Mouse (Mus musculus): ENCODE measurements around the gene E330021D16Rik. TPM values are rescaled to one million over a fixed set of nuclear protein-coding genes. Genes with fewer than 3 reads are reported as not detected.
A peak's percentile ranks its signal among the peaks of the same experiment; 100 is the strongest.
"Not testable (repeated sequence)": the region's sequence is repeated elsewhere in the genome, so short reads cannot be mapped to it uniquely, and the experiment has no call there.

The E330021D16Rik gene
- polyA plus RNA-seq (2015; fragmentation: Nextera tagmentation; extraction: Ambion mirVana), result not detected in 2 replicates

- WGBS, result 80% methylated on average over 9 of the region's 9 CpGs
- Histone ChIP-seq H3K27ac (no peak within 1 kb of the TSS), H3K4me2 (no peak within 1 kb of the TSS), H3K4me3 (no peak within 1 kb of the TSS), H3K9me3 (no peaks in the 10 kb centered on the region), H3K27me3 (no peaks in the 10 kb centered on the region), H3K9ac (no peak within 1 kb of the TSS), H3K4me1 (no peaks in the 10 kb centered on the region), H3K36me3 (no peaks in the 10 kb centered on the region)
- no peak for ATAC-seq (ENCODE audit: insufficient number of reproducible peaks, insufficient read depth, low FRiP score, low TSS enrichment, low read depth)
Measured at GRCm38 (mm10) chr6:136415133-136415775, at the start of gene E330021D16Rik. Gene E330021D16Rik (minus strand): TSS chr6:136415569.

GRCm38 (mm10) chr6:136465021-136465420 is 49.7 kb upstream of the E330021D16Rik start:
- Histone ChIP-seq H3K27ac (0 out of 2 replicates have a peak overlapping the region, but pooled peaks have one; percentile 96), H3K4me3 (no peak overlapping the region), H3K4me2 (no peak overlapping the region), H3K9ac (no peak overlapping the region), H3K27me3 (no peaks in the 10 kb centered on the region), H3K4me1 (peaks cover 45% of the 10 kb centered on the region), H3K36me3 (no peaks in the 10 kb centered on the region), H3K9me3 (no peaks in the 10 kb centered on the region)
- no peak for ATAC-seq (ENCODE audit: insufficient number of reproducible peaks, insufficient read depth, low FRiP score, low TSS enrichment, low read depth)
- 77% methylated on average over 8 of the region's 8 CpGs for WGBS

- Histone ChIP-seq H3K36me3 (no peaks in the 10 kb centered on the region), H3K27me3 (no peaks in the 10 kb centered on the region), H3K4me2 (no peak overlapping the region), H3K9me3 (no peaks in the 10 kb centered on the region), H3K27ac (peak overlapping the region; percentile 69), H3K9ac (no peak overlapping the region), H3K4me3 (no peak overlapping the region), H3K4me1 (peaks cover 37% of the 10 kb centered on the region)
- ATAC-seq (ENCODE audit: insufficient number of reproducible peaks, insufficient read depth, low FRiP score, low TSS enrichment, low read depth), result no peak
- WGBS, result 50% methylated on average over 12 of the region's 12 CpGs
Measured at GRCm38 (mm10) chr6:136464121-136464621, 48.8 kb upstream of the E330021D16Rik start.

GRCm38 (mm10) chr6:136463491-136463890 is 48.1 kb upstream of the E330021D16Rik start:
- H3K27me3 ChIP-seq, result no peaks in the 10 kb centered on the region
- no peak overlapping the region for H3K4me3 ChIP-seq
- H3K9ac ChIP-seq, result no peak overlapping the region
- 0 out of 2 replicates have a peak overlapping the region, but pooled peaks have one; percentile 69 for H3K27ac ChIP-seq
- no peaks in the 10 kb centered on the region for H3K36me3 ChIP-seq
- WGBS, result 70% methylated on average over 9 of the region's 9 CpGs
- no peaks in the 10 kb centered on the region for H3K9me3 ChIP-seq
- no peak overlapping the region for H3K4me2 ChIP-seq
- H3K4me1 ChIP-seq, result peaks cover 32% of the 10 kb centered on the region
- ATAC-seq (ENCODE audit: insufficient number of reproducible peaks, insufficient read depth, low FRiP score, low TSS enrichment, low read depth), result no peak

- Histone ChIP-seq H3K9ac (no peak overlapping the region), H3K9me3 (no peaks in the 10 kb centered on the region), H3K4me1 (peaks cover 7% of the 10 kb centered on the region; the same call in 1 of the 2 replicates), H3K4me2 (no peak overlapping the region), H3K27me3 (no peaks in the 10 kb centered on the region), H3K4me3 (no peak overlapping the region), H3K36me3 (no peaks in the 10 kb centered on the region), H3K27ac (no peak overlapping the region)
- ATAC-seq (ENCODE audit: insufficient number of reproducible peaks, insufficient read depth, low FRiP score, low TSS enrichment, low read depth), result no peak
- WGBS, result 88% methylated on average over 7 of the region's 7 CpGs
Measured at GRCm38 (mm10) chr6:136459156-136459555, 43.8 kb upstream of the E330021D16Rik start.

- no peak overlapping the region for H3K9ac ChIP-seq
- no peaks in the 10 kb centered on the region for H3K27me3 ChIP-seq
- H3K36me3 ChIP-seq, result no peaks in the 10 kb centered on the region
- no peak overlapping the region for H3K27ac ChIP-seq
- H3K4me1 ChIP-seq, result no peaks in the 10 kb centered on the region
- 84% methylated on average over 1 of the region's 1 CpGs for WGBS
- no peaks in the 10 kb centered on the region for H3K9me3 ChIP-seq
- no peak for ATAC-seq (ENCODE audit: insufficient number of reproducible peaks, insufficient read depth, low FRiP score, low TSS enrichment, low read depth)
- H3K4me3 ChIP-seq, result no peak overlapping the region
- no peak overlapping the region for H3K4me2 ChIP-seq
Measured at GRCm38 (mm10) chr6:136456302-136456701, 40.9 kb upstream of the E330021D16Rik start.

- Histone ChIP-seq H3K4me1 (no peaks in the 10 kb centered on the region), H3K27me3 (no peaks in the 10 kb centered on the region), H3K36me3 (no peaks in the 10 kb centered on the region), H3K27ac (no peak overlapping the region), H3K4me2 (no peak overlapping the region), H3K9ac (no peak overlapping the region), H3K4me3 (no peak overlapping the region), H3K9me3 (no peaks in the 10 kb centered on the region)
- ATAC-seq (ENCODE audit: insufficient number of reproducible peaks, insufficient read depth, low FRiP score, low TSS enrichment, low read depth), result no peak
- WGBS, result 74% methylated on average over 3 of the region's 3 CpGs
Measured at GRCm38 (mm10) chr6:136455696-136456095, 40.3 kb upstream of the E330021D16Rik start.

- WGBS, result 84% methylated on average over 3 of the region's 3 CpGs
- Histone ChIP-seq H3K4me2 (no peak overlapping the region), H3K36me3 (no peaks in the 10 kb centered on the region), H3K4me3 (no peak overlapping the region), H3K9ac (no peak overlapping the region), H3K27ac (no peak overlapping the region), H3K4me1 (0 out of 2 replicates have a peak, but pooled peaks cover 4% of the 10 kb centered on the region), H3K27me3 (no peaks in the 10 kb centered on the region), H3K9me3 (no peaks in the 10 kb centered on the region; the same call in 1 of the 2 replicates)
- no peak for ATAC-seq (ENCODE audit: insufficient number of reproducible peaks, insufficient read depth, low FRiP score, low TSS enrichment, low read depth)
Measured at GRCm38 (mm10) chr6:136452623-136453022, 37.3 kb upstream of the E330021D16Rik start.

- Histone ChIP-seq H3K27ac (no peak overlapping the region), H3K4me3 (no peak overlapping the region), H3K27me3 (no peaks in the 10 kb centered on the region), H3K4me2 (no peak overlapping the region), H3K9ac (no peak overlapping the region), H3K36me3 (no peaks in the 10 kb centered on the region), H3K4me1 (0 out of 2 replicates have a peak, but pooled peaks cover 4% of the 10 kb centered on the region), H3K9me3 (no peaks in the 10 kb centered on the region; the same call in 1 of the 2 replicates)
- 91% methylated on average over 6 of the region's 6 CpGs for WGBS
- ATAC-seq (ENCODE audit: insufficient number of reproducible peaks, insufficient read depth, low FRiP score, low TSS enrichment, low read depth), result no peak
Measured at GRCm38 (mm10) chr6:136450863-136451262, 35.5 kb upstream of the E330021D16Rik start.

- WGBS, result 87% methylated on average over 1 of the region's 1 CpGs
Measured at GRCm38 (mm10) chr6:136449930-136450329, 34.6 kb upstream of the E330021D16Rik start.

GRCm38 (mm10) chr6:136449270-136449692 is 33.9 kb upstream of the E330021D16Rik start:
- peak overlapping the region; percentile 11; the same call in 1 of the 2 replicates for H3K27ac ChIP-seq
- H3K4me2 ChIP-seq, result no peak overlapping the region
- no peak overlapping the region for H3K9ac ChIP-seq
- WGBS, result 59% methylated on average over 9 of the region's 9 CpGs
- H3K36me3 ChIP-seq, result no peaks in the 10 kb centered on the region
- ATAC-seq (ENCODE audit: insufficient number of reproducible peaks, insufficient read depth, low FRiP score, low TSS enrichment, low read depth), result no peak
- no peaks in the 10 kb centered on the region for H3K27me3 ChIP-seq
- peaks cover 11% of the 10 kb centered on the region for H3K9me3 ChIP-seq
- 0 out of 2 replicates have a peak, but pooled peaks cover 4% of the 10 kb centered on the region for H3K4me1 ChIP-seq
- no peak overlapping the region for H3K4me3 ChIP-seq

More at GRCm38 (mm10) chr6:136449930-136450329, 34.6 kb upstream of the E330021D16Rik start:
- 0 out of 2 replicates have a peak, but pooled peaks cover 4% of the 10 kb centered on the region for H3K4me1 ChIP-seq
- H3K9ac ChIP-seq, result no peak overlapping the region
- H3K4me3 ChIP-seq, result no peak overlapping the region
- no peak for ATAC-seq (ENCODE audit: insufficient number of reproducible peaks, insufficient read depth, low FRiP score, low TSS enrichment, low read depth)
- H3K9me3 ChIP-seq, result peaks cover 4% of the 10 kb centered on the region
- no peaks in the 10 kb centered on the region for H3K36me3 ChIP-seq
- no peak overlapping the region for H3K27ac ChIP-seq
- H3K27me3 ChIP-seq, result no peaks in the 10 kb centered on the region
- no peak overlapping the region for H3K4me2 ChIP-seq

GRCm38 (mm10) chr6:136439205-136439604 is 23.8 kb upstream of the E330021D16Rik start:
- H3K4me1 ChIP-seq; H3K4me3 ChIP-seq; H3K27me3 ChIP-seq; ATAC-seq (ENCODE audit: insufficient number of reproducible peaks, insufficient read depth, low FRiP score, low TSS enrichment, low read depth); H3K9ac ChIP-seq; H3K27ac ChIP-seq; H3K36me3 ChIP-seq; H3K4me2 ChIP-seq: not testable (repeated sequence)
- peaks cover 17% of the 10 kb centered on the region for H3K9me3 ChIP-seq
- WGBS, result 65% methylated on average over 2 of the region's 2 CpGs

All from embryonic facial prominence, embryonic 13.5 days (tissue).